Mouse (Mus musculus): ENCODE measurements around the gene Nphp1. TPM values are rescaled to one million over a fixed set of nuclear protein-coding genes. Genes with fewer than 3 reads are reported as not detected.

Gene Nphp1
- total RNA-seq, 2 experiments from 2014 or later, result 10.2 to 12.9 TPM

DNA sequence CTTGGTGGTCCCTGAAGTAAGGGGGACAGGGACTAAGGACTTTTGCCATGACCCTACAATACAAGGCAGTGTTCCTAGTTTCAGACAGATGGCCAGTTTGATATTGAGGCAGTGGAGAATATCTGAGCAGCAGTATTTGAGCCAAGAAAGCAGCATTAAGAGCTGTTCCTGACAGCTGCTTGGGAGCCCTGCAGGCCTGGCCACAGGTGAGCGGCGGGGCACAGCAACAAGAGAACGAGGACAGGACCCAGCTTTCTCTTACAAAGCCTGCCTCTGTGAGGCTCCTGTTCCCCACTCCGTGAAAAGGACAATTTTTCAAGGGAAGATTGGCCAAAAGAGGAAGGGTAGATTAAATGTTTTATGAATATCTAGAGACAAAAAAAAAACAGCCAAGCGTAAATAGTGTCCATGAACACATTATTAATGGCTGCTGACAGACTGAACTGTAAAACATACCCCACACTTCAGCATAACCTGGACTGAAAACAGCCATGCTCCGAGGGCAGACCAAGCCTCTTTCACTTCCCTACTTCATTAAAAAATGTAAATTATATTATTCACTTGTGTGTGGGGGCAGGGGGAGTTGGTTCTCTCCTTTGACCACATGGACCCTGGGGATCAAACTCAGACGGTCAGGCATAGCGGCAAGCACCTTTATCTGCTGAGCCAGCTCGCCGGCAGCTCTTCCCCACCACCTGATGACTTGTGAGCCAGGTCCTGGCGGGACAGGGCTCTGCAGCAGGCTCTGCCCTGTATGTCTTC, 36.7 kb downstream of the Nphp1 start:
- ATAC-seq (replicated peaks; ENCODE audit: poor library complexity), result no peak

GRCm38 (mm10) chr2:127749376-127749775, 39.3 kb downstream of the Nphp1 start:
- no peak for ATAC-seq (replicated peaks; ENCODE audit: poor library complexity)

DNA sequence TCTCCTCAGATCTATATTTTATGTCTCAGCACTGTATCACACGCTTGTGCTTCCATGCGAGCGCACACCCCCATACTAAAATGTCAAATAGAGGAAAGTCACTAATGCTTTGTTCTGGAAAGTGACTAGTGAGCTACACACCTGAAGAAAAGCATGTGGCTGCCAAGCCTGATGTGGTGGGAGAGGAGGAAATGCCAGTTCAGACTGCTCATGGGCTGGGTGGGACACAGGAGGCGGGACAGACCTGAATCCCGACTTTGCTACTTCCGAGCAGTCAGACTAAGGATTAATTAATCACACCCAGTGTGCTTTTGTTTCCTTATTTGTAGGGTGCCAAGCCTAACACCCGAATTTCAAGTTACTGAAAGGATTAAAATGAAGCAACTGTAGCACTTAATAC, 40.4 kb downstream of the Nphp1 start:
- ATAC-seq (replicated peaks; ENCODE audit: poor library complexity), result no peak

- no peak for ATAC-seq (replicated peaks; ENCODE audit: poor library complexity)
These were observed 46.1 kb downstream of the Nphp1 start for GRCm38 (mm10) chr2:127742637-127743036.

- ATAC-seq (replicated peaks; ENCODE audit: poor library complexity), result peak; percentile 57
These were observed 47.8 kb downstream of the Nphp1 start for GRCm38 (mm10) chr2:127740756-127741519.

DNA sequence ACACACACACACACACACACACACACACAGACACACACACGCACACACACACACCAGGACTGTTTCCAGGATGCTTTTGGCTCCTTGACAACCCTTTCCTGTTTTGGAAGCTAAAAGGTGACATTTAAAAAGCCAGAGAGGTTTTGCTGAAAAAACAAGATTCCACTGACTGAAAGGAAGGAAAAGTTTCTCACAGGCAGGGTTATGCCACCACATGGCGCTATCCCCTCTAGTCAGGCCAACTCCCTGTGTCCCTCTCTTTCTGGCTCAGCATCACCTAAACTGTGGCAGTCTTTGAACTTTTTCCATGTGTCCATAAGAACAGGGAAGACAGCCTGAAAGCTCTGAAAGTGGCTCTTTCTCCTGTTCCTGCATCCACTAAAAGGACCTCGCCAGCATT, 50.8 kb downstream of the Nphp1 start:
- no peak for ATAC-seq (replicated peaks; ENCODE audit: poor library complexity)

- 0 out of 2 replicates have a peak, but pooled peaks have one; percentile 31 for ATAC-seq (replicated peaks; ENCODE audit: poor library complexity)
These were observed 52.0 kb downstream of the Nphp1 start for GRCm38 (mm10) chr2:127736631-127737209.

- ATAC-seq (replicated peaks; ENCODE audit: poor library complexity), result no peak
These were observed 53.1 kb downstream of the Nphp1 start for GRCm38 (mm10) chr2:127735512-127736145.

DNA sequence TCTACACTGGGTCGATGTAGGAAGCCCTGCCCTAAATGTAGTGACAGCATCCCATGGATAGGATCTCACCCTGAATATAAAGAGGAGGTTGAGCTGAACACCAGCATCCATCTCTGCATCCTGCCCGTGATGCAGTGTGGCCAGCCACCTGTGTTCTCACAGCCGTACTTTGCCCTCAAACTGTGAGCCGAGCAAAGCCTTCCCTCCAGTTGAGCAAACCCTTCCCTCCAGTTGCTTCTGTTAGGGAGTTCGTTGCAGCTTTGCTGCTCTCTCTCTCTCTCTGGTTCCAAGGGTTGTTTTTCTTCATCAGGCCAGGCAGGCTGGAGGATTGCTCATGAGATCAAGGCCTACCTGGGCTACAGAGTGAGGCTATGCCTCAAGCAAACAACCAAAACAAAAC, 53.8 kb downstream of the Nphp1 start:
- ATAC-seq (replicated peaks; ENCODE audit: poor library complexity), result no peak

DNA sequence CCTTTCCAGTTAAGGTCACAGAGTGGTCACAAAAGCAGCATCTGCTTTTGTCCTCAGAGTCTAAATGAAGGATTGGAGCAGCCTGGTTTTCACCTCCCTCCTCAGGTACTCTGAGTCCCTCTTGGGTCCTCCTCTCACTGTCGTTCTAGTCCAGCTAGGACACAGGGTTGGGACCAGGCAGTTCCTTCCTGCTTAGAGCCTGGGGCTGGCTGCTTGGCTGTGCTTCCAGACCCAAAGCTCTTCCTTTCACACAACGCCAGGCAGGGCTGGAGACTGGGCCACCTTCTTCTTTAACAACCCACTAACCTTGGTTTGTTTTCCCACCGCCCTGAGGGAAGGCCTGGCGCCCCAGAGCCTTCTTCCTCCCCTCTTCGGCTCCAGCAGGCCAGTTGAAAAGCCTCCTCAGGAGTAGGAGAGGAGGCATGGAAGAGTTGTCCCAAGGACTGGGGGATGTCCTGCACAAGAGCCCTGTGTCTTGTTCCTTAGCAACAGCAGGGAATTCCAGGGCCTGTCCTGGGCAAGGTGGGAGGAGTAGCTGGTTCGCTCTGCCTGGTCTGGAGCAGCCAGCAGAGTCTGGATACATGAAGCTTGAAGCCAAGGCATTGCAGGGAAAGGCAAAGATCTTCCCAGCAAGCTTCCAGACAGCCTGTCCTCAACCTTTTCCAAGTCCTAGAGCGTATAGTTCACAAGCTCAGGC, 58.2 kb downstream of the Nphp1 start:
- no peak for ATAC-seq (replicated peaks; ENCODE audit: poor library complexity)

GRCm38 (mm10) chr2:127729671-127730070, 59.0 kb downstream of the Nphp1 start, which contains the start of gene Mall:
TSS of gene Mall (minus strand) at chr2:127729932.
- ATAC-seq (replicated peaks; ENCODE audit: poor library complexity), result peak; percentile 48

GRCm38 (mm10) chr2:127728661-127729450, 59.8 kb downstream of the Nphp1 start:
- ATAC-seq (replicated peaks; ENCODE audit: poor library complexity), result no peak; the same call in 1 of the 2 replicates

DNA sequence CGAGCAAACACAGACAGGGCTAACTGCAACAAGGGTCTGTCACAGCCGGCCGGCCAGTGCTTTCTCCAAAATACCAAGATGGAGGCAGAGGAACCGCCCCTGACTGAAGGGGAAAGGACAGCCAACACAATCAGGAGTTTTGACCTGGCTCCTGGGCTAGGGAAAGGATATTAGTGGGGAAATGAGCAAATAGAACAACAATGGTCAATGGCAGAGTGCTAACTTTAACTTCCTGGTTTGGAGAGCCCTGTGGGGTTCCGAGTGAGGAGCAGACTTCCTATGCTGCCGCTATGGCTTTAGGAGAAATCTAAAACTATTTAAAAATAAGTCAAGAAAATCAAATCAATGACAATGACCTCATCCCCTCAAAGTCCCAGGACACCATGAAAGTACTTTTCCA, 60.6 kb downstream of the Nphp1 start:
- no peak for ATAC-seq (replicated peaks; ENCODE audit: poor library complexity)

DNA sequence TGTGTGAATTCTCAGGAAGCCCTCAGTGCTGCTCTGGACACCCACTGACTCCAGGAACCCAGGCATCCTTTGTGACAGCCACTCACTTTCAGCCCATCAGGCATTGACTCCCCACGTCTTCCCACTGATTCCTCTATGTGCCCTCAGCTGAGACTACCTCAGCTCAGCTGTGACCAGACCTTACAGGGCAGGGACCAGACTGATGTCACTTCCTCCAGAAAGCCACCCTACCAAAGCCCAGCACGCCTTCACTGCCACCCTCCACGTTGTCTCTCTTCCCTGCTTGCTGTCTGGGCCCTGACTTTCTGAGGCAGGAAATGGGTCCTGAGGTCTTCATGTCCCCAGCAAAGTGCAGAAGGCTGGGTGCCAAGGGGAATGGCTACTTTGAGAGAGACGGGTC, 65.5 kb downstream of the Nphp1 start:
- 0 out of 2 replicates have a peak, but pooled peaks have one; percentile 26 for ATAC-seq (replicated peaks; ENCODE audit: poor library complexity)

DNA sequence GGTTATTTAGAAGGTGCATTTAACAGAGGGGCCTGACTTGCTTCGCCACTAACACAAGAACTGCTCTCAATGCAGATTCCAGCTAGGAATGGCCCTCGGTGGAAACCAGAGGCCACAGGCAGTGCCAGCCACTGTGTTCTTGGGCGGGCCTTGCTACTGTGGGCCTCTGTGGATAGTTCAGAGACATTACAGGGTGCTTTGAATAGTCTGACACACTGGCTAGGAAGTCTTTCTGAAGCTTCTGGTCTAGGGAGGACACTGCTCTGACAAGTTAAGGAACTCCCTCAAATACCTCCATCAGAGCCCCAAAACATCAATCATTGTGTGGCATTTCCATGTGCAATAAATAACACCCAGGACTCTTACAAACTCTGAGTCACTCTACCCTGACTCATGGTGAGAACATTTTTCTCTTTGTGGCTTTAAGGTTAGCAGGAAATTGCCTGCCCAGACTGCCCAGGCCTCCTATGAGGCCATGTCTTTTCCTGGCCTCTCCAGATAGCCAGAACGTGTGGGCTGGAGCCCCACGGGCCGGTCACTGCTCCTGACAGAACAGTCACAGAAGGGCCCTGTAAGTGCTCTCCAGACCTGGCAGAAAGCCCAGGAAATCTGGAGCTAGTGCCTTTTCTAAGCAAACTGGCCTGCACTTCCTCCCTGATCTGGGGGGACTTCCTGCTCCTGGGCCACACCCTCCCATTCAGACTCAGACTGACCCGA, 66.4 kb downstream of the Nphp1 start:
- ATAC-seq (replicated peaks; ENCODE audit: poor library complexity), result peak; percentile 17; the same call in 1 of the 2 replicates

GRCm38 (mm10) chr2:127718839-127719468, 69.7 kb downstream of the Nphp1 start:
- ATAC-seq (replicated peaks; ENCODE audit: poor library complexity), result no peak

- ATAC-seq (replicated peaks; ENCODE audit: poor library complexity), result no peak
These were observed 74.0 kb downstream of the Nphp1 start for GRCm38 (mm10) chr2:127714726-127715125.

DNA sequence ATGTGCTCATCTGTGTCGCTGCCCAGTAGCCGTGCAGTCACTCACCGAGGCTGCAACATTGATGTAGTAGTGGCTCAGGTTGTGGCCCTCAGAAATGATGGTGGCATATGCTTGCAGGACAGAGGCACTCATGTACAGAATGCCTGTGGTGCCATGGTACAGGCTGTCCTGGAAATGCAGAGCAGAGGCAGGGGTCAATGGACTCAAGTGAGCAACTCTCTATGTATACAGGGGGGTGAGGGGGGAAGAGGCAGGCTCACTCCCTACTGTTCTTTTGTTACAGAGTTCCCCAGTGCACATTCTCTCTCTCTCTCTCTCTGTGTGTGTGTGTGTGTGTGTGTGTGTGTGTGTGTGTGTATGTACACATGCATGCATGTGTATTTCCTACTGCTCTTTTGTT, 79.9 kb downstream of the Nphp1 start:
- ATAC-seq (replicated peaks; ENCODE audit: poor library complexity), result no peak

DNA sequence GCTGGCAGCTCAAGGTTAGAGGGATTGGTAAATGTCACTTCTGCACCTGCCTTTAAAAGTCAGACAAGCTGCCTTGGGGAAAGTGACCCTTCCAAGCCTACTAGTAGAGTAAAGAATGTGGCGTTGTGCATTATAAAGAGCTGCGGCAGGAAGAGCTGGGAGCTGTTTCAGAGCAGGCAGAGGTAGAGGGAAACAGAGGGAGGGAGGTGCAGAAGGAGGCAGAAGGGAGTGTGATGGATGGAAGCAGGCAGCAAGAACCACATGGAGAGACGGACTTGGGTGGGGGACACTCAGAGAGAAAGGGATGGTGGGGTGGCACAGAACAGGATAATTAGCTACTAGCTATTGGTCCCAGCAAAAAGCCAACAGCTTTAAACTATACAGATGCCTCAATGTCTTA, 80.6 kb downstream of the Nphp1 start:
- ATAC-seq (replicated peaks; ENCODE audit: poor library complexity), result no peak
